Mouse (Mus musculus): ENCODE results near the gene Aqp11.

Gene Aqp11

DNA sequence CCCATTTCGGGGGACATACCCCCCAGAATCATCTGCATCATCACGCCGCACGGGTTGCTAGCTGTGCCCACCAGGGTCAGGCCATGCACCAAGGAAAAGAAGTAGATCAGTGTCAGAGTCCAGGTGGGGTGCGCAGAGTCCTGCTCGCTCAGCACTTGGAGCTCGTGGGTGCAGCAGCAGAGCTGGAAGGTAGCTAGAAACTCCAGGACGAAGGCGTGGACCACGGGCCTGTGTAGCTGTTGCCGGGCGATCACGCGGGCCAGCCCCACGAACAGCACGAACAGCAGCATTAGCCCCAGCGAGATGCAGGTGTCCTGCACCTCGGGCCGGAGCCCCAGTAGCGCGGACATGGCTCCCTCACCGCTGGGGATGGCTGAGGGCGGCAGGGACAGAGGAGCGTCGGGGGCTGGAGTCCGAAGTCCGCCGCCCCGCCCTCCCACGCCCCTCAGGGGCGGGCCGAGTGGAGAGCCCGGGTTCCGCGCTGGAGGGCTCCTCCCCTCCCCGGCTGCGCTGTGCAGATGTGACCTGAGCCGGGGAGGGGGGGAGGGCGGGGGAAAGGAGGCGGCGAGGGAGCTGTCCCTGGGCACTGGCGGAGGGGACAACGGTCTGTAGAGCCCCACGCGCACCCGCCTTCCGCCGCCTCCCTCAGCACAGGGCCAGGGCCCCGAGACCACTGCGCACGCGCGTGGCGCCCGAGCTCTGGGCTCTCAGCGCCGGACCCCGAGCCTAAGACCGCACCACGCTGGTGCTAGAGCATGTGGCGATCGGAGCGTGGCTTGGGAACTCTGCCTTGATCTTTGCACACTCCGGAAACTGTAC lies at the start of gene Aqp11:
Gene Aqp11 (minus strand): TSS at position 652 of the 819 bp plus-strand sequence.
- DNase-seq (ENCODE audit: low spot score in 2 of 2) = peak; percentile 74 to 84

DNA sequence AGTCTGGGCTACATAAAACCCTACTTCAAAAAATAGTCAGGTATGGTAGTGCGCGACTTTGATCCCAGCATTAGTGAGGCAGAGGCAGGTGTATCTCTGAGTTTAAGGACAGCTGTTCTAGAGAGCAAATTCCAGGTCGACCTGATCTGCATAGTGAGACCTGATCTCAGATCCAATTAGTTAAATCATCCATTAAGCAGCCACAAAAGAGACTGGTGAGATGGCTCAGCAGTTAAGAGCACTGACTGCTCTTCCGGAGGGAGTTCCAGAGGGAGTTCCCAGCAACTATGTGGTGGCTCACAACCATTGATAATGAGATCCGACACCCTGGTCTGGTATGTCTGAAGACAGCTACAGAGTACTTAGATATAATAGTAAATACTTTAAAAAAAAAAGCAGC lies 45.4 kb upstream of the Aqp11 start:
- DNase-seq (ENCODE audit: low spot score in 2 of 2) = no peak

DNA sequence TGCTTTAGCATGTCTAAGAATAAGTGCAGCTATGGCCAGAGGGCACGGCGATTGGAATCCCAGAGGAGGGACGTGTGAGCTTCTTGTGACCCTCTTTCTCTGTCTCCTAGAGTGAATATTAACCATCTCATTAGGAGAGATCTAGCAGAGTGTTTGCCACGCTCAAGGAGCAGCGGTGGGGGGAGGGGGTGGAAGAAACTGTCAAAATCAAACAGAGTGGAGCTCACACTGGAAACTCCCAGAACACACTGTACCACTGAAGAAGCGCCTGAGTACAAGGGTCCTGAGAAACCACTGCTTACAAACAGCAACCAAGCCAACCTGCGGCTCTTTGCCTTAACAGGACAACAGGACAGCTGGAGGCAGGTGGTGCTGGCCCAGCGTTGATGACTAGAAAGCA lies 43.4 kb upstream of the Aqp11 start:
- DNase-seq (ENCODE audit: low spot score in 2 of 2) = no peak

DNA sequence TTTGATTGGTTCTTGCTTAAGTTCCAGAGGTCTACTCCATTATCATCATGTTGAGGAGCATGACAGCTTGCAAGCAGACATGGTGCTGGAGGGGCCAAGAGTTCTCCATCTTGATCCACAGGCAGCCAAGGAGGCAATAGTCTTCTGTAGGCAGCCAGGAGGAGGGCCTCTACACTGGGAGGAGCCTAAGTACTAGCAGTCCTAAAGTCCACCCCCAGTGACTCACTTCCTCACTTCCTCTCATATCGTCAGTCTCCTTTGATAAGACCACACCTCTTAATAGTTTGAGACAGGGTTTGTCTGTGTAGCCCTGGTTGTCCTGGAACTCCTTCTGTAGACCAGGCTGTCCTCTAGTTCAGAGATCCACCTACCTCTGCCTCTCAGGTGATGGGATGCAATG lies 42.7 kb upstream of the Aqp11 start:
- DNase-seq (ENCODE audit: low spot score in 2 of 2) = no peak

DNA sequence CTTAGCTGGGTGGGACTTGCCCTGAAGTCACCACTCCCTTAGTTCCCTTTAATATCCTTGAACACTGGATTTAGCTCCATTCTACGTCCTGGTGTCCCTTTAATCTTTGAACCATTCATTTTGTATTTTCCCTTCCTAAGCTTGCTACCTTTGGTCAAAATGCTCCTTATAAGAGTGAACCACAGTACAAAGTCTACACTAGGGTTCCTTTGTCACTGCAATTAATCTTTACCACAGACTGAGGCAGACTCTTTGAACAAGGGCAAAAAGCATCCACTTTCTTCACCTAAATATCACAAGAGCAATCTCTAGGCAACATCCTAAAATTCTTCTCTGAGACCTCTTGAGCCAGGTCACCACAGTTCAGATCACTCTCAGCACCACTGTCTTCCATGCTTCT lies 42.1 kb upstream of the Aqp11 start:
- DNase-seq (ENCODE audit: low spot score in 2 of 2) = no peak

DNA sequence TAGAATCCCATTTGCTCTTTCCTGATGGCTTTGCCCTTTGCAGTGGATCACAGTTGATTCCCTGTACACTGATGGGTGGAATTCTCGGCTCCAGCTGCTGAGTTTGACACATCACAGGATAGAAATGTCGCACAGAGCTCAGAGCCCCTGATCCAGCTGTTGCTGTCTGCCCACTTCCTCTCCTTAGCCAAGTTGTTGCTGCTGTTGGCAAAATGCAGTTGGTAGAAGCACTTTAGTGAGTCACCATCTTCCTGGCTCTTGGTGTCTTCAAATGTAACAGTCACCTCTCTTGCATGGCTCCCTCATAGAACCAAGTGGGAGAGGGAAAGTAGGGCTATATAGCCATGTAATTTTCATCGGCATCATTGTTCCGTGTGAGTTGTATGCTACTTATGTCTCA lies 39.1 kb upstream of the Aqp11 start:
- DNase-seq (ENCODE audit: low spot score in 2 of 2) = no peak

DNA sequence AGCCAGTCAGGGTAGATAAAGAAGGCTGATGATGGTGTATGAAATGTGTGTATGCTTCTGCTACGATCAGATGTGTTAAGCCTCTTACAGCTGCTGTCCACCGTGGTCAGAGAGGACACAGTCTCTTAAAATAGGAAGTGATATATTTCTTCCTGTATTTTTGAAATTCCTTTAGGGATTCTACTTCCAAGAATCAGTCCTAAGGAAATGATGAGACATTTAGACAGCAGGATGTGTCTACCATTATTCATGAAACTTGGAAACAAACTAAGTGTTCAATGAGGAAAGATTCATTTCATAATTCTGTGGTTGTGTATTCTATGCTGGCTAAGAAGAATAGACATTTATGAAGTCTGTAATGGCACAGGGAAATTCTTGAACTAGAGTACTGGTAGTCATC lies 37.8 kb upstream of the Aqp11 start:
- no peak for DNase-seq (ENCODE audit: low spot score in 2 of 2)

DNA sequence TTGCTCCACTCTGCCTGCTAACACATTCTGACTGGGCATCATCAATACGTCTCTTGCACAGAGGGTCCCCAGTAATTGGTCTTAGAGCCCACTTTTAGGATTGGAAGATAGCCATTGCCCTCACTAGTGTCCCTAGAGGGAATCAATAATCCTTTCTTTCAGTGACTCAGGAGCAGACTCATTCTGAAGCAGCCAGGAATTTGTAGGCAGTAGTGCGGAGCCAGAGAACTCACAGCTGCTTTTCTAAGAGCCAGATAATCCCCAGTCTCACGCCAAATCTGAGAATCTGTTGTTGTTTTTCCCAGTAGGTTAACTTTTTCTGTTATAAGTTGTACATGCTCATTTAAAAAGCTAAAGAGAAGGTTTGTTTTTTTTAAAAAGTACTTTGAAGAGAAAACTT lies 37.3 kb upstream of the Aqp11 start:
- no peak for DNase-seq (ENCODE audit: low spot score in 2 of 2)

DNA sequence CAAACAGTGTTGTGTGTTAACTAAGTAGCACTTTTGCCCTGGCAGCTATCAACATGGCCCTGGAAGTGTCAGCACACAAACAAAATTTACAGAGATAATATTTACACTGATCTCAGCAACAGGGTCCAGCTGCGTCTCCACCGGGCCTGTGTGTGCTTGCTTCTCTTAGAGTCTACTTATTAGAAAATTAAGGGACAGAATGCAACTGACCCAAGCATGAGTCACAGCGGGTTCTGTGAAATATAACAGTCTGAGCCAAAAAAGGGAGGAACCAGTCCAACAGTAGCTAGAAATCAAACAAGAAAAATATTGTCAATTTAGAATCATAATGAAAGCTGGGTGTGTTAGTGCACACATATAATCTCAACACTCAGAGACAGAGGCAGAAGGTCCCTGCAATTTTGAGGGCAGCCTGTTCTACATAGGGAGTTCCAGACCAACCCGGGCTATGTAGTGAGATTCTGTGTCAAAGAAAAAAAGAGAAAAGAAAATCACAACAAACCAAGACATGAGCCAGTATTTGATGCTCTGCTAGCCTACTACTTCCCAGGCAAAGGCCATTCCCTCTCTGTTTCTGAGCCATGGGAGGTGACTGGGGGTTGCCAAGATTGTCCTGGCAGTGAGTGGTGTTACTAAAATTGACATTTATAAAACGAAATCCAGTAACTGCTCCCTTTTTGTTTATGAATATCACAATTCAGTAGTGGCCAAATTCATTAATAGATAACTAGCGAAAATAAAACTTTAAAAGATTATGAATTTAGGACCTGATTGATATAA lies 32.9 kb upstream of the Aqp11 start:
- DNase-seq (ENCODE audit: low spot score in 2 of 2) = no peak

DNA sequence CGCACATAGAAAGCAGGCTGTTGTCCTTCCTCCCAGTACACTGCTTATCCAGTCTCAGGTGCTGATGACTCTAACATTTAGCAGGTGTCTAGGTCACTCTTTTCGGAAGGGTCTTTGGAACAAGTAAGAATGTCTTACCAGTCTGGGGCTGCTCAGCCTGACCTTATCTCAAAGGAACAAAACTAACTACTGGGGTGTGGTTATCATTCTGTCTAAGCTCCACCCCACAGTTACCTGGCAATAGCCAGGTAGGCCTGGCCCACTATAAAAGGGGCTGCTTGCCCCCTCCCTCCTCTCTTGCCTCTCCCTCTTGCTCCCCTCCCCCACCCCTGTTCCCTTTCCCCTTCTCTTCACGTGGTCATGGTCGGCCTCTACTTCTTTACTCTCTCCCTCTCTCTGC lies 30.9 kb upstream of the Aqp11 start:
- DNase-seq (ENCODE audit: low spot score in 2 of 2) = no peak

DNA sequence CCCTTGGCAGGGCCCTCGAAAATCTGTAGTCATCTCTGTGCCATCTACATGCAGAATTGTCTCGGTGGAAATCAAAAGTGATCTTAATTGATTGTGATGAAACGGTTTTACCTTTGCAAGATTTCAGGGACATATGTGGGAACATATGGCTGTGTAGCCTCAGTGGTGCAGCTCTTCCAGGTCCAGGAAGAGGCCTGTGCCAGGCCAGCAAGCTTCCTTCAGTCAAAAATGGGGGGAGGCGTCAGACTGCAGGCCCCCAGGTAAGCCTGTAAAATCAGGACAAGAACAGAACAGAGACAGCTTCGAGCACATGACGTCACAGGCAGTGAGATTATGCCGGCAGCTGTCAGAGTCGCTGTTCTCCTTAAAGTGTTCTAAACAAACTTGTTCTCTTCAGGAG lies 29.8 kb upstream of the Aqp11 start:
- DNase-seq (ENCODE audit: low spot score in 2 of 2) = no peak

DNA sequence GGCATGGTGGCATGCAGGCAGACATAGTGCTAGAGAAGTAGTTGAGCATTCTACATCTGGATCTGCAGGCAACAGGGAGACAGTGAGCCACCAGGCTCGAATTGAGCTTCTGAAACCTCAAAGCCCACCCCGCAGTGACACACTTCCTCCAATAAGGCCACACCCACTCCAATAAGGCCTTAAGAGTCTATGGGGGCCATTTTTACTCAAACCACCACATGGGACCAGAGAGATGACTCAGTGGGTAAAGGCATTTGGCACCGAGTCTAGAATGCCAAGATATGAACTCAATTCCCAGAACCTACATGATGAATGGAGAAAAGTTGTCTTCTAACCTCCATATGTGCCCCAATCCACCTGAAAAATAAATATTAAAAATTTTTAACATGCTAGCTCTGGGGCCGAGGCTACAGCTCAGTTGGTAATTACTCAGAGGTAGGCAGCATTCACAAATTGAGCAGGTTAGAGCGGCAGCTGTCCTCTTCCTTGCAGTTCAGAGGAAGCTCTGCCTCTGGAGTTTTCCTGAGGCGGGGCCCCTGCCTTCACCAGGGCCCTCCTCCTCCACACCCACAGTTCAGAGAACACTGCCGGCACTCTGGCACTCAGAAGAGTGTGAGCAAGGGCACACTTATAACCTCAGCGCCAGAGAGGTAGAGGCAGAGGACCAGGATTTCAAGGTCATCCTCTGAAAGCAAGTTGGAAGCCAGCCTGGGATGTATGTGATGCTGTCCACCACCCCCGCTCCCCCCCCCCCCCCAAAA lies 28.5 kb upstream of the Aqp11 start:
- no peak for DNase-seq (ENCODE audit: low spot score in 2 of 2)

DNA sequence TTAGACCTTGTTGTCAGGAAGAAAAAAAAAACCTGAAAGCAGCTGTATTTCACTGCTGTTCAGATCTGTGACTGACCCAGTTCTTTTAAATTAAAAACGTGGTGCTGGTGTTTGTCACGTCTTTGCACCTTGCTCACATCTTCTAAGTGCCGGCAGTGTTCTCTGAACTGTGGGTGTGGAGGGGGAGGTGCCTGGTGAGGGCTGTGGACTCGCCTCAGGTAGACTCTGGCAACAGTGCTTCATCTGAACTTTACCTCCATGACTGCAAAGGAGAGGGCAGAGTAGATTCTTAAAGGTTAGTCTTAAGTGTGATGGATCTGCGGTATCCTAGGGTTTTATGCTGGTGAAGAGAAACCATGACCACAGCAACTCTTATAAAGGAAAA lies 27.9 kb upstream of the Aqp11 start:
- no peak for DNase-seq (ENCODE audit: low spot score in 2 of 2)

DNA sequence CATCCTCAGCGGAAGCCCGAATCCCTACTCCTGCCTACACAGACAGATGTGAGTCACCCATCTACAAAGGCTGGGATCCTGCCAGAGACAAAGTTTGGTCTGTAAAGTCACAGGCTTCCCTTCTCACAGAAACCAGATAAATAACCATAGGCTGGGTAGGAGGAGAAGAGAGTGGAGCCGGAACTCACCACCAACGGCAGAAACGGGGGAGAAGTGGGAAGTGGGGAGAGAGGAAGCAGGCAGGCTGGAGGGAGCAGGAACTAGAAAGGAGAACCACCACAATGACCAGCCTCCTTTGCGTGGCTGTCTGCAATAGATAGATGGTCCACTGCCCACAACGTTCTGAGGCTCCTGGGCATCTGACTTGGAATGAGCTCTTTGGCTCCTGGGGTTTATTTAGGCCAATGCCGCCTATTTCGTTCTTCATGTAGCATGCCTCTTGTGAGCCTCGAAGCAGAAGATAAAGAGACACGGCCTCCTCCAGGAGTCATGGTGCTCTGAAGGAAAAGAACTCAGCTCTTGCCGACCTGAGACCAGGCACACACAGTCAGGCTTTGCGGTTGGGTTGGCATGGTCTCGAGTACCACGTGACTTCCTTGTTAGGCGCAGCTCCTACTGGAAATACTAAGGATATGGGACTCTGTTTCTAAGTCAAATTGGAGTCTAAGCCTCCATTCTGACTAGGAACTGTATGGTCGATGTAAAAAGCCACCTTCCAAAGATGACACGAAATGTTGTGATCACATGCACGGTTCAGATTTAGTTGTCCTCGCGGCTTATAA lies 27.3 kb upstream of the Aqp11 start:
- DNase-seq (ENCODE audit: low spot score in 2 of 2) = no peak

DNA sequence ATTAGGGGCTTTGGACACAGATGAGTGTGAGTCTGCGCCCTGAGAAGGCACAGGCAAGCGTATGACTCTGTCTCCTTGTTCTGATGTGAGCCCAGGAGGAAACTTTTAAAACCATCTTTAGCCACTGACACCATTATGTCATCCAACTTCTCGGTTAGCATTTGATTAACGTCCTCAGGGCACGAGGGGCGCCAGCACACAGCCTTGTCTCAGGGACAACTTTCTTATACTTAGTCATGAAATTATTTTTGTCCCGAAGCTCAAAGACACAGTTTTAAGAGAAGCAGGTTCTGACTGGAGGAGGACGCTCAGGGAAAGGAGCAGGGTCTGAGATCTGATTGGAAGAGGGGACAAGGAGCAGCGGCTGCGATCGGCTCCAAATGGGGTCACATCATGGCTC lies 26.5 kb upstream of the Aqp11 start:
- no peak for DNase-seq (ENCODE audit: low spot score in 2 of 2)

DNA sequence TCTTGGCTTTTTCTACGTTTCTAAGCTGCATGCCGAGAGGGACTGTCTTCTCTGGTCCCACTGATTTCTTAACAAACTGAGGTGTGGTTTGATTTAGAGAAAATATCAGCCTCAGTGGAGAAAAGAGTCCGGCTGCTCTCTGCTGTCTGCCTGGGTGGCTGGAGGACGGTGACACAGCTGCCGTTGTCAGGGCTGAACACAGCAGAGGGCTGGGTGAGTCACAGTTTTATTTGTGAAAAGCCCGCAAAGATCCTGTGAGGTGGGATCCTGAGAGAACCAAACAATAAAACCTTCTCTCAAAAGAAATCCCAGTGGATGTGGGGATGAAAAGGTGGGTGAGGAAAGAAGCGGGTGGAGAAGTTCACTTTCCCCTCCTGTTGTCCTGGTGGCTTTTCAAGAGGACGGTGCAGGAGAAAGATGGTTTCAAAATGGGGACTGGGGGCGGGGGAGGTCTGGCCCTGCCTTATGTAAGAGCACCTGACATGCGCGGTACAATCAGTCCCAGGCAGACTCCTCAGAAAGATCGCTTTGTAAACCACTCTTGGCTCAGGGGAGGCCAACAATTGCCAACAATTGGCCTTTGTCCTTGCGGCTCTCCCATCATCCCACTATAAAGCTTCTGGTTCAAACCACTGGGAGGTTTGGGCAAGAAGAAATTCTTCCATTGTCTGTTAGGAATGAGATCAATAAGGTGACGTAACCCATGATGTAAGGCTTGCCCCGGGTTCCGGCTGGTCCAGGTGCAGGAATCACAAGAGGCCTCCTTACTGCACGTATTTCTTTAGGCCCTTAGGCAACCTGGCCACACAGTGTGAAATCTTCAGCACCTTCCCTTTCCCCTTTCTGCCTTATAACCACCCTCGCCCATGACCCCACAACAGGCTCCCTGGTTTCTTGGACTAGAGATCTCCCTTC lies 19.1 kb upstream of the Aqp11 start:
- DNase-seq (ENCODE audit: low spot score in 2 of 2) = no peak

DNA sequence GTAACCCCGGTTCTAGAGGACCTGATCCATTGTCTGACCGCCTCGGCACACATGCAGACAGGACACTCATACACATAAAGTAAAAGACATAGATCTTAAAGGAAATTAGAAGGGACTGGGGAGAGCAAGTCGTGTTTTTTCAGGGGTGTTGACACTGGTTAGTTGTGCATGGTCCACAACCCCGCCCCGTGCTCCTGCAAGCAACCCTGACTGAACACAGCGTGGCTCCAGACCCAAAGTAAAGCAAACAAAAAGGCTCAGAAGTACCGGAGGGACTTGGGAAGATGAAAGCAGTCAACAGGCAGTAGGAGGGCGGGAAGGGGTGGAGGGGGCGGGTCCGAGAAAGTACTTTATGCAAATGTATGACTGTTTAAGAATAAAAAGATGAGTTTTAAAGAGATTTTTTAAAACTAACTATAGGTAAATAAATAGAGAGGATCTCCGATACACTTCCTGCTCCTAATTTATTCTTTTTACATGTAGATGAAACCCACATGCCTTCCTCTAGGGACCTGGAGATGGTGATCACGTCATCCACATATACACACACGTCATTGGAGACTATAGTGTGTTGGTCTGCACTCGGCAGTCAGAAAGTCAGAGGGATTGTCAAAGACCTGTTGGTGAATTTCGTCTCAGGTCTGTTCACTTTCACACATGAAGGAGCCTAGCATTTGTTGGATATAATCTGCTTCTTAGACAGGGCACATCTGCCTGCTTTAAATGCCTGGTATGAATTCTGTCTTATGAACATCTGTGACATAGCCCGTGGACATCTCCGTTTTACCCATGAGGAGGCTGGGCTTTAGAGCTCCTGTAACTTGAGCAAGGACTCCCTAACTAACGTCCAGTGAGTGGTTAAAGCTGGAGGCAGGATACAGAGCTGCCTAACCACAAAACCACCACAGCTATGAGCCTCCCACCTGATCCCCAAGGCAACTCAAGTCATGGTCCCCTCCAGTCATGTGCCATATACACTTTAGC lies 11.4 kb upstream of the Aqp11 start:
- peak in 1 of 2 experiments; percentile 28 for DNase-seq (ENCODE audit: low spot score in 2 of 2)

DNA sequence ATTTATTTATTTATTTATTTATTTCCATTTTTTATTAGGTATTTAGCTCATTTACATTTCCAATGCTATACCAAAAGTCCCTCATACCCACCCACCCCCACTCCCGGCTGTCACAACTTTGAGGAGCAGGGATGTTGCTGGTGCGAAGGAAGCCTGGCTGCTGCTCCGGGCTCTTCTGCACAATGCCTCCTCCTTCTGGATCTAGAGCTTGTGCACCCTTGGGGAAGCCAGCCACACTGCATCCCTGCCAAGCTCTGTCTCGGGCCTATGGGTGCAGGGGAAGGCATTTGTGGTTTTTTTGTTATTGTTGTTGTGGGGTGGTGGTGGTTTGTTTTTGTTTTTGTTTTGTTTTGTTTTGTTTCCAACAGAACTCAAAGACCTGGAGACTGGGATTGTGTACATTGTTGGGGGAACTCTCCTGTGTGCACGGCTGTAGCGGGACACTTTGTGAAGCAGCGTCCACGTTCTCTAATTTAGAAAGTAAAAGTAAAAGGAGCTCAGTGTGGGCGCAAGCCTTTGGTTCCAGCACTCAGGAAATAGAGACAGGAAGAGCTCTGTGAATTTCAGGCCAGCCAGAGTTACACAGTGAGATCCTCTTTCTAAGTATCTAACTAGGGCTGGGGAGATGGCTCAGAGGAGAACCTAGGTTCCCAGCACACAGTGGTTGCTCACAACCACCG lies 10.6 kb upstream of the Aqp11 start:
- DNase-seq (ENCODE audit: low spot score in 2 of 2) = no peak

Measured in urinary bladder, adult 18-20 months (tissue).